Mouse (Mus musculus) liver, embryonic 12.5 days (tissue): ENCODE measurements around the gene Sept9. TPM values are rescaled to one million over a fixed set of nuclear protein-coding genes. Genes with fewer than 3 reads are reported as not detected.
A peak's percentile ranks its signal among the peaks of the same experiment; 100 is the strongest.

Experiments used
- ATAC-seq: fragments of 200-750 bp; cut with Nextera tagmentation; 2 replicates; pipeline ENCODE4 v1.8.0; 2017; ENCODE audit warnings: moderate number of reproducible peaks, mild to moderate bottlenecking, moderate library complexity
- H3K27ac ChIP-seq: fragments of 300-500 bp; sonication (generic); 2 replicates; pipeline ENCODE4 v1.5.1; 2016; ENCODE audit warnings: mild to moderate bottlenecking
- H3K27me3 ChIP-seq: fragments of 300-500 bp; sonication (generic); replicated peaks from 2 replicates; pipeline ENCODE4 v1.6.1; 2016; ENCODE audit warnings: mild to moderate bottlenecking, moderate library complexity
- H3K36me3 ChIP-seq: fragments of 300-500 bp; sonication (generic); 2 replicates; pipeline ENCODE4 v1.6.1; 2016; ENCODE audit warnings: mild to moderate bottlenecking, moderate library complexity
- H3K4me1 ChIP-seq: fragments of 300-500 bp; sonication (generic); 2 replicates; pipeline ENCODE4 v1.6.1; 2016
- H3K4me2 ChIP-seq: fragments of 300-500 bp; sonication (generic); 2 replicates; pipeline ENCODE4 v1.6.1; 2016; ENCODE audit warnings: mild to moderate bottlenecking, moderate library complexity
- H3K4me3 ChIP-seq: fragments of 300-500 bp; sonication (generic); 2 replicates; pipeline ENCODE4 v1.5.1; 2016; ENCODE audit warnings: mild to moderate bottlenecking, moderate library complexity
- H3K9ac ChIP-seq: fragments of 300-500 bp; sonication (generic); 2 replicates; pipeline ENCODE4 v1.6.1; 2016; ENCODE audit warnings: mild to moderate bottlenecking, moderate library complexity
- H3K9me3 ChIP-seq: fragments of 300-500 bp; sonication (generic); replicated peaks from 2 replicates; pipeline ENCODE4 v1.6.1; 2016; ENCODE audit warnings: mild to moderate bottlenecking, moderate library complexity
- WGBS: fragments of 180-500 bp; shearing (Covaris S2); methylation state at CpG from one replicate; pipeline ENCODE4 v1.1.7; 2016; ENCODE audit not compliant: insufficient replicate concordance; 5-methylcytosine and 5-hydroxymethylcytosine counted together
- polyA plus RNA-seq: library from polyadenylated mRNA; unstranded; fragments of >200 nt; fragmentation: Nextera tagmentation; extraction: Ambion mirVana; gene quantifications from 2 replicates; pipeline ENCODE4 v1.2.1, GENCODE M21; 2016

The Sept9 gene
- polyA plus RNA-seq, 1 experiment from 2014 or later, result 72.0 TPM

DNA sequence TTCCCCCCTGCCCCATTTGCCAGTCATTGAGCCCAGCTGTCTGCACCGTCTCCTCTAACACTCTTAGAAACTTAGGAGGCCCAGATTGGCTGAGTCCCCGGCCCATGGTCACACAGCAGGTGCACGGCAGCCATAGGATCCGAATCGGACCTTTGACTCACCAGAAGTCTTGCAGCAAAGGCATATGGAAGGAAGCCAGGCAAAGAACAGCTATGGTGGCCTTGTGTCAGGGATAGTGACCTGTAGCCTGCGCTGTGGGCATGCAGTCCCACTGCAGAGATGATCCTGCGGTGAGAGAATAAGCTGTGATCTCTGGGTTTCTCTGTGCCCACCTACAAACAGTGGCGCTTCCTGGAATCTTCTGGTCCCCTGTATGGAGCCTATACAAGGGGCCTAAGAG, 115.1 kb downstream of the Sept9 start:
- ATAC-seq, result no peak
- Histone ChIP-seq H3K4me2 (no peak overlapping the region), H3K27ac (no peak overlapping the region), H3K4me1 (peaks cover 88% of the 10 kb centered on the region), H3K36me3 (no peaks in the 10 kb centered on the region), H3K9ac (no peak overlapping the region), H3K27me3 (0 out of 2 replicates have a peak, but pooled peaks cover 4% of the 10 kb centered on the region), H3K9me3 (no peaks in the 10 kb centered on the region), H3K4me3 (no peak overlapping the region)
- WGBS, result 81% methylated on average over 8 of the region's 8 CpGs

DNA sequence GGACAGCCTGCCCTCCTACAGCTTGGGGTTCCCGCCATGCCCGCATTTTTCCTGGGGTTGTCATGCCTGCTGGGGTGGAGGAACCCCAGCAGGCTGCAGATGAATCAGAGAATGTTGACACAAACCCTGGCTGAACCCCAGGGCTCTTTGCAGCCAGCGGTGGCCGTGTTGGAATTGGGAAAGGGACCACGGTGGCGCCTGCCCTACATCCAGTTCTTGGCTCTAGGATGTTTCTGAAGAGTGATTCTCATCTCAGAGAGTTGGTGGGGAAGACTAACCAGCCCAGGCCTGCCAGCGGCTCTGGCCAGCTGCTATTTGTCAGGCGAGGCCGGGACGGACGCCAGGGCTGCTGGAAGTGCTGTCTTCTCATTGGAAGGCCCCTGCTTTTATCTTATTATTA, 115.8 kb downstream of the Sept9 start:
- Histone ChIP-seq H3K4me3 (no peak overlapping the region), H3K27ac (no peak overlapping the region), H3K27me3 (0 out of 2 replicates have a peak, but pooled peaks cover 4% of the 10 kb centered on the region), H3K9ac (no peak overlapping the region), H3K4me1 (peaks cover 88% of the 10 kb centered on the region), H3K9me3 (no peaks in the 10 kb centered on the region), H3K36me3 (no peaks in the 10 kb centered on the region), H3K4me2 (no peak overlapping the region)
- ATAC-seq, result no peak
- 72% methylated on average over 11 of the region's 11 CpGs for WGBS

DNA sequence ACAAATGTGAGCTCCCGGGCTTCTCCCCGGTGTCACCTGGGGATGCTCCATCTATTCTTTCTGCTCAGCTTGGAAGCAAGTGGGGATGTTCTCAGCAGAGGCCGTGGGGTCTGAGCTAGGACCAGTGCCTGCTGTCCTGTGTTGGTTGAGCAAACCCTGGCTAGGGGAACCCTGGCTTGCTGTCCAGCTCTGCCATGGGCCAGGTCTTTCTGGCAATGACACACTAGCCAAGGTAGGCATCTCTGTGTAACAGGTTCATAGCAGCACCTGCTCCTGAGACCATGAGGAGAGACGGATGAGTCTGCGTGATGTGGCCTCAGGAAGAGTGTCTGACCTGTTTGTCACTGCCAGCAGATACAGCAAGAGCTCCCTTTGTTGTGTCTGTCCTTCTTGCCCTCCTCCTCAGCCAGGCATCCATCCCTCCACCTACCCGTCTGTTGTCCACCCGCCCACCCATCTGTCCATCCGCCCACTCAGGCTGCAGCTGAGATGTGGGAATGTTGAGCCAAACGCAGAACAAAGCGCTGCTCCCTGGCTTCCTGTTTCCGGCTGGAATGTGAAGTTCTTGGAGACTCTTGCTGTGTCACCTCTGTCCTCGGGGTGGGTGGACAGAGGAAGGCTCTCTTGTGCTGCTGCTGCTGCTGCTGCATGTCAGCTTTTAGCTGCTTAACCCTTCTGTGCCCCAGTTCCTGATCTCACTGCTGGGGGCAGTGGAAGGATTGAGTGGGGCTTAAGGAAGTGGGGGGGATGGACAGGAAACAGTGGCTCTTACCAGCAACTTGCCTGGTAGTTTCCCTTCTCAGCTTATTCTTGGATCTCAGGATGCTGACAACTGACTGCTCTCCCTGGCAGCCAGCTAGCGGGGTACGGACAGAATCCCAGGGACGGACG, 117.2 kb downstream of the Sept9 start:
- Histone ChIP-seq H3K4me2 (peak overlapping the region; percentile 61), H3K9ac (0 out of 2 replicates have a peak overlapping the region, but pooled peaks have one; percentile 47), H3K4me1 (peaks cover 92% of the 10 kb centered on the region), H3K36me3 (no peaks in the 10 kb centered on the region), H3K4me3 (peak overlapping the region; percentile 12), H3K27ac (peak overlapping the region; percentile 82), H3K9me3 (no peaks in the 10 kb centered on the region), H3K27me3 (0 out of 2 replicates have a peak, but pooled peaks cover 3% of the 10 kb centered on the region)
- WGBS, result 42% methylated on average over 16 of the region's 16 CpGs
- no peak for ATAC-seq

DNA sequence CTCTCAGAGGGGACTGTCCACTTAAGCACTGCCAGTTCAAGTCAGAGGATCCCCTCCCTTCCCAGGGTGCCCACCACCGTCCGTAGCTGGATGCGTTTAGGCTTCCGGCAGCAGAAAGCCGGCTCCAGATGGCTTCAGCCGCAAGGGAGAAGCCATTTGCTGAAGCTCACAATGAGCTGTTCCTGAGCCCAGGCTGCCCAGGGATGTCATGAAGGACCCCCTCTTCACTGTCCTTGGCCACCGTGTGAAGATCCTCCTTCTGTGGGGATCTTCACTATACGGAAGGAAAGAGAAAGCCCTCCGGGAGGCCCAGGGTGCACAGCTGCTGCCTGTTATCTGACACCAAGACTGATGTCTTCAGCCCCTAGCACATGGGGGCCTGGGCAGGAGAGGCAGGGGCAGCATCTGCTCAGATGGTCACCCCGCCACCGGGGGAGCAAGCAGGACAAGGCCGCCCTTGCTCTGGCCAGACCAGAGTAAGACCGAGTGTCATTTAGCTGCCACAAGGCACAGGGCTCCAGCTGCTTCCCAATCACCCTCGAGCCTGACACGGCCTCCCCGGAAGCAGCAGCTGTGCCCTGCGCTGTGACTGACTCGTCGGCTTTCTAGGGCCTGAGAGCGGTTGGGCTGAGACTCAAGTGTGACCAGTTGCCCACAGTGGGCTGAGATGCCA, 118.1 kb downstream of the Sept9 start:
- H3K4me2 ChIP-seq, result peak overlapping the region; percentile 61
- peaks cover 92% of the 10 kb centered on the region for H3K4me1 ChIP-seq
- 13% methylated on average over 20 of the region's 20 CpGs for WGBS
- H3K9ac ChIP-seq, result peak overlapping the region; percentile 47
- no peaks in the 10 kb centered on the region for H3K27me3 ChIP-seq
- peak overlapping the region; percentile 82 for H3K27ac ChIP-seq
- ATAC-seq, result no peak
- H3K4me3 ChIP-seq, result peak overlapping the region; percentile 12
- H3K9me3 ChIP-seq, result no peaks in the 10 kb centered on the region
- H3K36me3 ChIP-seq, result no peaks in the 10 kb centered on the region

DNA sequence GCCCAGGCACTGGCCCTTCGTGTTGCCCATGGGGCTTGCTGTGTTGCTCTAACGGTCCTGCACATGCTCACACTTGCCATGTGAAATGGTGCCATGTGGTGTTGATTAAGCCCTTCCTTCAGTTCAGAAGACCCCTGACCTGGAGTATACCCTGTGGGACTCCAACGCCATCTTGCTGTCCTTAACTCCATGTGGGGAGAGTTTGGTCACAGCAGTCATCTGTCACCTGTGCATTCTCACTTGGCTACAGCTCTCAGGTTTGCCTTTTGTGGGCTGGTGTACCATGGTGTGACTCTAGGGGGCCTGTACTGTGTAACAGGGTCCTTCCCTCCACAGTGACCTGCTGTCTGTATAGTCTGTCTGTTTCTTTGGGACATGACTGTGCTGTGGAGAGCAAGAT, 118.7 kb downstream of the Sept9 start:
- 37% methylated on average over 3 of the region's 3 CpGs for WGBS
- peaks cover 92% of the 10 kb centered on the region for H3K4me1 ChIP-seq
- H3K27me3 ChIP-seq, result no peaks in the 10 kb centered on the region
- no peaks in the 10 kb centered on the region for H3K36me3 ChIP-seq
- peak overlapping the region; percentile 61 for H3K4me2 ChIP-seq
- no peaks in the 10 kb centered on the region for H3K9me3 ChIP-seq
- H3K4me3 ChIP-seq, result no peak overlapping the region
- 0 out of 2 replicates have a peak overlapping the region, but pooled peaks have one; percentile 47 for H3K9ac ChIP-seq
- peak overlapping the region; percentile 82 for H3K27ac ChIP-seq
- 0 out of 2 replicates have a peak, but pooled peaks have one; percentile 6 for ATAC-seq

DNA sequence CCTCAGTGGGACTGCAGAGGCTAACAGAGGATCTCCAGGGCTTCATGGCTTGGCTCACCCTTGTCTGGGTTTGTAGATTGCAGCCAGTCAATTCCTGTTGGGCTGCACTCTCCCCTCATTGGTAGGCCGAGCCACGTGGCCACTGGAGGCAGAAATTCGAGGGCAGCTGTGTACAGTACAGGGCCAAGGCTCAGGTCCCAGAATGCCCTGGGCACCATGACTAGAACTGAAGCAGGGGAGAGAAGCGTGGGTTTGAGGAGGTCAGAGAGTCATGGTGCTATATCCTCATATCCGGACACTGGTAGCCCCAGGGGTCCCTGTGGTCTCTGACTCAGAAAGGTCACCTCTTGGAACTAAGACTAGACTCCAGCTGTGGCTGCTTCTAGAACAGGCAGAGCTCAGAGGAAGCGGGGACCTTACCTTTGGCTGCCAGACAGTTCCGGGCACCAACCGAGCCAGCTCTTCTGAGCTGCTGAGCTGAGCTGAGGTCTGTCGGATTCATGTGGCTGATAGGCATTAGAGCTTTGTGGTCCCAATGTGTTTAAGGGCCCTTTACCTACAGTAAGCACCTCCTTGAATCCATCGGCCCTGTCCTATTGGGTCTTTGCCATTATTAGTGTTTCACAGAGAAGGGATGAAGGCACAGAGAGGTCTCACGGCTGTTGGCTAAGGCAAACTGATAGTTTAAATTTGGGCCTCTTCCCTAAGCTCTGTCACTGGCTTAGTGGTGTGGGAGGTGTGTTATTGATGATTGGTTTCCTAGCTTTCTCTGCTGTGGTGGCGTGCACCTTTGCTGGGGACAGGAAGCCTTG, 119.5 kb downstream of the Sept9 start:
- H3K4me1 ChIP-seq, result peaks cover 92% of the 10 kb centered on the region
- H3K36me3 ChIP-seq, result no peaks in the 10 kb centered on the region
- H3K27ac ChIP-seq, result peak overlapping the region; percentile 82
- no peaks in the 10 kb centered on the region for H3K27me3 ChIP-seq
- peak overlapping the region; percentile 53; the same call in 1 of the 2 replicates for H3K4me2 ChIP-seq
- H3K9me3 ChIP-seq, result no peaks in the 10 kb centered on the region
- 17% methylated on average over 12 of the region's 12 CpGs for WGBS
- H3K9ac ChIP-seq, result 0 out of 2 replicates have a peak overlapping the region, but pooled peaks have one; percentile 7
- H3K4me3 ChIP-seq, result no peak overlapping the region
- ATAC-seq, result peak; percentile 51; the same call in 1 of the 2 replicates

DNA sequence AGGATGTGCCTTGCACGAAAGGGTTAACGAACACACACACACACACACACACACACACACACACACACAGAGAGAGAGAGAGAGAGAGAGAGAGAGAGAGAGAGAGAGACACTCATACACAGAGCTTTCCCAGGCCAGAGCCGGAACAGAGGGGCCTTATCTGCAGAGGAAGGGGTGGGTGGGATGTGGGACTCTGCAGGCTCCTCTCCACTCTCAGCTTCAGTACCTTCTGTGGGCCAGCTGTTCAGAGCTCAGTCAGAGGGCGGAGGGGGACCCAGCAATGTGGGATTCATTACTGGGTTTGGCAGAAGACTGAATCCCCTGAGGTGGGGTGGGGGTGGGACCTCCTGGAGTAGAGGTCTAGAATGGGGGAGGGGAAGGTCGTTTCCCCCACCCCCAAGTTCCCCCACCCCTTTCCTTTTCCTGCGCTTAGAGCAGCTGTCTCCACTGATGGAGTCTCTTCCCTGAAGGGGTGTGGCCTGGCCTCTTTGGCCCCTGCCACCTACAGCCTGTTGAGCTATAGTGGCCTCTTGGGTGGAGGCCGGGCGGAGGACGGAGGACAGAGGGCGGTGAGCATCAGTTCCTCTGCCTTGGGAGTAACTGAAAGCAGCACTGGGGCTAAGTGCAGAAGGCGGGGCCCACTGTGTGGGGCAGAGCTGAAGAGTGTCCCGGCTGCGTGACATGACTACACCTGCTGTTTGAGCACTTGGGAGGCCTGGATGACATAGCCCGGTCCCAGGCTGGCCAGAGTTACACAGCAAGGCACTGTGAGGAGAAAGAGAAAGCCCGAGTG, 120.3 kb downstream of the Sept9 start:
- peak overlapping the region; percentile 4; the same call in 1 of the 2 replicates for H3K4me3 ChIP-seq
- no peaks in the 10 kb centered on the region for H3K27me3 ChIP-seq
- peak overlapping the region; percentile 7; the same call in 1 of the 2 replicates for H3K9ac ChIP-seq
- peak overlapping the region; percentile 82 for H3K27ac ChIP-seq
- 10% methylated on average over 15 of the region's 15 CpGs for WGBS
- H3K9me3 ChIP-seq, result no peaks in the 10 kb centered on the region
- peaks cover 92% of the 10 kb centered on the region for H3K4me1 ChIP-seq
- ATAC-seq, result peak; percentile 63
- H3K4me2 ChIP-seq, result peak overlapping the region; percentile 53
- no peaks in the 10 kb centered on the region for H3K36me3 ChIP-seq

DNA sequence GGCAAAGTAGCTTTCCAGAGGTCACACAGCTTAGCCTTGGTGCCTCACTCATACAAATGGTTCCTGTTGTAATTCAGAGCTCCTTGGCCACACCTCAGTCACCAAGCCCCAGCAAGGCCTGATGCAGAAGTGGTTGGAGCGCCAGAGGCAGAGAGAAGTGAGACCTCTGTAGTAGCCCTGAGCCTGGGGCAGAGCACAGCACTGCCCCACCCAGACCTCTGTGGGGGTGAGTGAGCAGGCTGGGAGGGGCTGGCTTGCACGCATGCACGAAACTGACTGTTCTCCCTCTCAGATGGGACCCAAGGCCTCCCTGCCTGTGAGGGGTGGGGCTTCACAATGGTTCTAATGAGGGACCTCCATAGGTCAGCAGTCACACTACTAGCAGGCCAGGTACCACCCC, 121.0 kb downstream of the Sept9 start:
- Histone ChIP-seq H3K27ac (peak overlapping the region; percentile 82), H3K27me3 (no peaks in the 10 kb centered on the region), H3K4me3 (no peak overlapping the region), H3K9ac (0 out of 2 replicates have a peak overlapping the region, but pooled peaks have one; percentile 17), H3K36me3 (no peaks in the 10 kb centered on the region), H3K9me3 (no peaks in the 10 kb centered on the region), H3K4me1 (peaks cover 93% of the 10 kb centered on the region), H3K4me2 (peak overlapping the region; percentile 53)
- ATAC-seq, result peak; percentile 44; the same call in 1 of the 2 replicates
- WGBS, result 13% methylated on average over 3 of the region's 3 CpGs

DNA sequence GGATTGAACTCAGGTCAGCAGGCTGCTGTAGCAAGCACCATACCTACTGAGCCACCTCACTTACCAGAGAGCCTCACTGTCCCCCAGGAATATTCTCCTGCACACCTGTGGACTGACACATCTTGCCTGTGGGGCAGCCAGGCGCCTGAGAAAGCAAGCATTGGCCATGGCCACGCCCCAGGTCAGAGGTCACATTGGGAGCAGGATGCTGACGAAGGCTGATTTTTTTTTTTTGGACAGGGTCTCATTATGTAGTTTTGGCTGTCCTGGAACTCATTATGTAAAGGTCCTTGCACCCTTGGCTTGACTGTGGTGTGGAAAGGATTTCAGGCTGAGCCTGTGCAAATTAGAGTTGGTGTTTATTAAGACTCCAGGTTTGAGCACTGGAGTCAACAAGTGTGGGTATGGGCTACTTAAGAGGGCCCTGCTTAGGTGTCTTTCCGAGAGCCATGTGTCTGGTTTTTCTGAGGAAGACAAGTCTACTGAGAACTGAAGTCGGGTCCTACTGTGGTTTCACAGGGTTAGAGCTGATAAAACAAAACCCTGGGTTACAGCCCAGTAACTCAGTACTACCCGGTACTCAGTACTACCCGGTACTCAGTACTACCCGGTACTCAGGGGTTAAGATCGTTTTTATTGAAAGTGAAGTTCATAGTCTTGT, 122.0 kb downstream of the Sept9 start:
- no peak for ATAC-seq
- Histone ChIP-seq H3K9me3 (no peaks in the 10 kb centered on the region), H3K4me2 (no peak overlapping the region), H3K27me3 (no peaks in the 10 kb centered on the region), H3K4me3 (no peak overlapping the region), H3K9ac (no peak overlapping the region), H3K27ac (no peak overlapping the region), H3K36me3 (no peaks in the 10 kb centered on the region), H3K4me1 (peaks cover 100% of the 10 kb centered on the region)
- 47% methylated on average over 9 of the region's 9 CpGs for WGBS

DNA sequence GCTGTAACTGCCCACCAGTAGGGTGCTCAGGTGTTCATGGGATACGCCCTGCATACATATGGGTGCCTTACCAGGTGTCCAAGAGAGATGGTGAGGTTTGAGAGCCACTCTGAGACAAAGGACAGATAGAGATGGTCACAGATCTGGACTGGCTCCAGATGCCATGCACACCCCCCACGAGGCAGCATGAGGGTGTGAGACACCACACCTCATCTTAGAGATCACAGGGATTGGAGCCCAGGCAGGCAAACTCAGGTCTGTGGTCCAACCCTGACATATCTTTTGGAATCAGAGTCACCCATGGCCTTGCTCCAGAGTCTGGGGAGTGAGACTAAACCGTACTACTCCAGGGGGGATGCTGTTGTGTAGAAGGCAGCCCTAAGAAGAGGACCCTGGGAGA, 122.8 kb downstream of the Sept9 start:
- Histone ChIP-seq H3K27ac (no peak overlapping the region), H3K4me2 (no peak overlapping the region), H3K9ac (no peak overlapping the region), H3K36me3 (no peaks in the 10 kb centered on the region), H3K4me1 (peaks cover 100% of the 10 kb centered on the region), H3K27me3 (no peaks in the 10 kb centered on the region), H3K9me3 (no peaks in the 10 kb centered on the region), H3K4me3 (no peak overlapping the region)
- ATAC-seq, result no peak
- WGBS, result 49% methylated on average over 3 of the region's 3 CpGs
